Mouse (Mus musculus) cerebellum, adult 18-20 months (tissue): ENCODE measurements around the gene Ttn.

Experiments used
- DNase-seq, 2 experiments: peaks; one replicate each; pipeline ENCODE4 v3.0.0; 2021

The Ttn gene

DNA sequence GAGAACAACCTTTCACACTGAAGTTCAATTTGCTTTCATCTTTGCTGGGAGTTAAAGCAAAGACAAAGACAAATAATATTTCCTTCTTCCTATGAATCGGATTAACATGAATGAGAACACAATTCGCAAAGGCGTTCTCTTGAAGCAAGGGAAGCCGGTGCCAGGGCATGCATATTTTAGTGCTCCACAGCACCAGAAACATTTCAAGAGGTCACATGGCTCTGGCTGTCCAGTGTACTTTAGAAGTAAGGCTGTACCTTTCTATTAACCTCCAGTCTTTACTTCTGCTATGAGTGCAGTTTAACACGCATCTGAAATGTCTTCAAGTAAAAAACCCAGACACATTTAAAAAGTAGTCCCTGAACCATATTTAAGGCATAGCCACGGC lies 20.3 kb downstream of the Ttn start:
- no peak for DNase-seq

DNA sequence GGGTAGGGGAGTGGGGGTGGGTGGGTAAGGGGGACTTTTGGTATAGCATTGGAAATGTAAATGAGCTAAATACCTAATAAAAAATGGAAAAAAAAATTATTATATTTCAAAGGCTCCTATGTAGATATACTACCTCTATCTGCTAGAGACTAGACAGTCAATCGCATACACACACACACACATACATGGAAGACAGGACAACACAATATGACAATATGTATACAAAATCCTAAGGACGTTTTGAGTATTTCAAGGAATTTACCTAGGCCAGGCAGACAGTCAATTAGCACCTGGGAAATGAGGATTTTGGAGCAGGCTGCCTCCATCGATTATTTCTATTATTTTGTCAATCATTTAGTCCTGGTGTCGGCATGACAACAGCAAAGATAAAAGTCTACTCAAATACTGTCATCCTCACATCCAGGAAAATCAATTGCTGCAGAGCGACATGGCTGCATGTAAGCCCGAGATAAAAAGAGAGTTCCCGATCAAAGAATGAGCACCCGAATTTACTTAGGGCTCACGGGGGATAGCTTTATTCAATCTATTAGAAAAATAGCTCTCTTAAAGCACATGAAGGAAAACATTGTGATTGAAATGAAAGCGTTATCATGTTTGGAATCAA lies 20.8 kb downstream of the Ttn start:
- DNase-seq, result no peak

DNA sequence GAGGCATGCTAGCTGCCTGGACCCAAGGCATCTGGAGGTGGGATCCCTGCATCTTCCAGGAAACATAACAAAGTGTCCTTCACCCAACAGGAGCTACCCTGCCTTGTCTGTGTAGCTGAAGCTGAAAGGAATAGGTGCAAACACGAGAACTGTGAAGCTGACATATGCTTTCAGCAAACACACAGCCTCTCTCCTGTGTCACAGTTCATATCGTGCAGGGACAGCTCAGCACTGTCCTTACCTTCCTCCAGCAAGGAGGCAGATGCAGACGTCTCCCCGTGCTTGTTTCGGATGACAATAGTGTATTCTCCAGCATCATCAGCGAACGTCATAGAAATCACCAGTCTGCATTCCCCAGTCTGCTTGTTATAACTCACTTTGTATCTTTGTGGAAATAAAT lies 32.6 kb downstream of the Ttn start:
- DNase-seq, result no peak

DNA sequence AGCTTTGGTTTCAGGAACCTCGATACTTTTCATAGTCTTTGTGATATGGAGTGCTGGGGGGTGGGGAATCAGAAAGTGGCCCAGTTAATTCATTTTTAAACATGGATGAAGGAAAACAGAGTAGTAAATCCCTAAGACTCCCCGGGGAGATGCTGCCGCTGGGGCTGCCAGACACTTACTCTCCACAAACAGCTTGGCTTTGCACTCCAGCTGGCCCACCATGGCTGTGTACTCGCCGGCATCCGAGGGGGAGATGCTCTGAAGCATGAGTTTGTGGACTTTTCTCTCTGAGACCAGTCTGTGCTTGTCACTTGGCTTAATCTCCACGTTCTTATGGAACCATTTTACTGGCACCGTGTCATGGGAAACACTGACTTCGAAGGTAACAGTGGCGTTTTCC lies 43.8 kb downstream of the Ttn start:
- no peak for DNase-seq

DNA sequence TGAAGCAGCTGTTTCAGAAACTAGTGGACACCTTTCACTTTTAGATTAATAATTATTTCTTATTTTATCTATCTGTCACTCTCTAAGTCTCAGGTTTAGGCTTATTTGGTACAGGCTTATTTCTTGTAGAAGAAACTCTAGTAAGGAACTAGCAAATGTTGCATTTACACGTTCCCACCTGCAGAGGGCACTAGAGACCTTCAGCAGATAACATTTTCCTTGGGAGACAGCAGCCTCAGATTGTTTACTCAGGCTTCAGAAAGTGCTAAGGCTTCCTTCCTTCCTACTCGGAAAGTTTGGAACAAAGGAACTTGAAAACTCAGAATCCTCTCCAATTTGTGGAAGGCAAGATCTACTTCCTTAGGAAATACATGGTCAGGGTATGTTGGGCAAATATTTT lies 52.6 kb downstream of the Ttn start:
- DNase-seq, result peak; percentile 75

DNA sequence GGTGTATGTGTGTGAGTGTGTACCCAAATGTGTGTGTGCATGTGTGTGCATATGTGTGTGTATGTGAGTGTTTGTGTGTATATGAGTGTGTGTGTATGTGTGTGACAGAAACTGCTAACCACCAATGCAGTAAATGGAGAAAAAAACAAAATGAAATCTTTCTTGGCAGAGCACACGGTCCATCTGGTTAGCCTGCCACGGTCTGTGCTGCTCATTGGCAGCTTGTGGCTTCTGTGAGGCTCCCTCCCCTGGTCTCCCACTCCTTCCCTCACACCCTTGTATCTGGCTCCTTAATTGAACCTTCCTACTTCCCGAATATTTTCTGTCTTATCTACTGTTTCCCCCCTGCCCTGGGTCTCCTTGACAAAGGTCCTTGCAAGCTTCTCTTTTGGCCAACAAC lies 53.5 kb downstream of the Ttn start:
- peak; percentile 63 to 64 for DNase-seq

DNA sequence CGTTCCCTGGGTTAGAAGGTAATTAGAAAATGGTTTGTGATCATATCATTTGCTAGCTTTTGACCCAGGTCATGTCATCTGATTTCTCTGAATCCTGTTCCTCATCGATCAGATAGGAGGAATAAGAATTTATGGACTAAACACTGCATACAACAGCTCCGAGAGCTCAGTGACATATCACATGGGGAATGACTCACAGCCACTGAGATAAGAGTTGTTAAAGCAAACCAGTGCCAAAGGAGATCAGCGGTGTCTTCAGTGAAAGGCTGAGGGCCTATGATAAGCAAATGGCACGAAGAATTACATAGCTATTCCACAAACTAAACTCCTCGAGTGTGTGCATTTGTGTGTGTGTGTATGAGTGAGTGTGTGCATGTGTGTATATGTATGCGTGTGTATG lies 54.0 kb downstream of the Ttn start:
- DNase-seq, result no peak

DNA sequence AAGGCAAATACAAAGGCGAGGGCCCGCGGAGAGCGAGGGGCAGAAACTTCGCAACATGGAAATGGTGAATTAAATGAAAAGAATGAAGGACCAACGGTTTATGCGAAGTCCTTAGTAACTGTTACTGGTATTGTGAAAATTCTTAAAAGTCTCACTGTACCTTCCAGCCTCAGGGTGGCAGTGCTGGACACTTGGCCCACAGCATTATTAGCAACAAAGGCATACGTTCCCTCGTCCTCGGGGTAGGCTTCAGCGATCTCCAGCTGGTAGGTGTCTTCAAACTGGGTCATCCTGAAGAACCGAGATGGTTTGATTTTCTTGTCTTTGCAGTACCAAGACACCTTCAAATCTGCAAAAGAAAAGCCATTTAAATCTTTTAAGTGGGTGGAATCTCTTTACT lies 55.4 kb downstream of the Ttn start:
- DNase-seq, result peak; percentile 35 to 38

DNA sequence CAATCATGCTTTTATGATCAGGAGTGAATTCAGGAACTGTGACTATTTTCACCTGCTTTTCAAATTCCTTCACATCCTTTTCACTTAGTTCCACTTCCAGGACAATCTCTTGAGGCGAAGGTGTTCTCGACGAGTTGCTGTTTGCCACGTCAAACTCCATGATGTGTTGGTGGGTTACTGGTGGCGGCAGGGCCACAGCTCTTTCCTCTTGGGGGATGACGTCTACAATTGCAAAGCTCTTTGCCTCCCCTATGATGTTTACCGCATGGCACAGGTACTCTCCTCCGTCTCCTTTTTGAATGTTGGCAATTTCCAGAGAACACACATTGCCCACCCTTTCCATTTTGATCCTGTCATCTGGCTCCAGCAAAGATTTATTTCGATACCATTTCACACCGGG lies 67.4 kb downstream of the Ttn start:
- DNase-seq, result no peak

DNA sequence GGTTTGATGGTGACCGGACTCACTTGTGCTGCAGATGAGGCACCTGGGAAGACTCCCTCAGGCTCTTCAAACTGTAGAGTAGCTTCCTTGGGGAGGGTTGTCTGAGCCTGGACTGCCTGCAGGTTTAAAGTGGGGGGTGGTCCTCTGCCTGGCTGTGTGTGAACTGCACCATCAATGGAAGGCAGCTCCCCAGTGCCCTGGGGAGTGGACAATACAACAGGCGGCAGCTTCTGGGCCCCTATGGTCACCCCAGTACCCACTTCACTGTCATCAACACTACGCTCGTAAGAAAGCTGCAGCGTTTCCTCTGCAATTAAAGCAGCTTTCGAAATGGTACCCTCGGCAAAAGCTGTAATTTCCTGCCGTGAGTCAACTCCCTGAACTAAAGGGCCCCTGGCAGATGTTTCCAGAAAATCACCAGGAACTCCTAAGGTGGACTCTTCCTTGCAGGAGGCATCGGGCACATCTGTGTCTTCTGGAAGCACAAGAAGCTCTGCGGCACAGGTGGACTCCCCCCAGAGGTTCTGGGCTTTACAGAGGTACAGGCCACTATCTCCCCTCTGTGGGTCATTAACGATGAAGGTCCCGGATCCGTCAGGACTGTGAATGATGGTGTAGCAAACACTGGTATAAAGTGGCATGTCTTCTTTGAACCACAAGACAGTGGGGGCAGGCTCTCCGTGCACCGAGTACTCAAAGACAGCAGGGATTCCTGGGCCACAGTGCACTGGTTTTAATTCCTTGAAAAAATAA lies 73.5 kb downstream of the Ttn start:
- no peak for DNase-seq

DNA sequence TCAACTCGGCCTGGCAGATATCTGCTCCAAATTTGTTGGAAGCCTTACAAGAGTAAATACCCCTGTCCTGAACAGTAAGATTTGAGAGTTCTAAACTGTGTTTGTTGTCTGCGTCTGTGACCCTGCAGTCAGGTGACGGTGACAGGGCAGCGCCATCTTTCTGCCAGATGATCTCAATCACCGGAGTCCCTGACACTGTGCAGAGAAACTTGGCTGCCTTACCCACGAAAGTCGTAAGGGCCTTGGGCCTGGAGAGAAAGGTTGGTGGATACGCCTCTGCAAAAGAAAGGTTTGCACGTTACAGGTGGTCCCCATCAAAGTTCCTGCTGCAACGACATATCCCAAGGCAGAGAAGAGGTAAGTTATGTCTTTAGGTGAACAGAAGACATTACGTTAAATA lies 79.0 kb downstream of the Ttn start:
- no peak for DNase-seq

DNA sequence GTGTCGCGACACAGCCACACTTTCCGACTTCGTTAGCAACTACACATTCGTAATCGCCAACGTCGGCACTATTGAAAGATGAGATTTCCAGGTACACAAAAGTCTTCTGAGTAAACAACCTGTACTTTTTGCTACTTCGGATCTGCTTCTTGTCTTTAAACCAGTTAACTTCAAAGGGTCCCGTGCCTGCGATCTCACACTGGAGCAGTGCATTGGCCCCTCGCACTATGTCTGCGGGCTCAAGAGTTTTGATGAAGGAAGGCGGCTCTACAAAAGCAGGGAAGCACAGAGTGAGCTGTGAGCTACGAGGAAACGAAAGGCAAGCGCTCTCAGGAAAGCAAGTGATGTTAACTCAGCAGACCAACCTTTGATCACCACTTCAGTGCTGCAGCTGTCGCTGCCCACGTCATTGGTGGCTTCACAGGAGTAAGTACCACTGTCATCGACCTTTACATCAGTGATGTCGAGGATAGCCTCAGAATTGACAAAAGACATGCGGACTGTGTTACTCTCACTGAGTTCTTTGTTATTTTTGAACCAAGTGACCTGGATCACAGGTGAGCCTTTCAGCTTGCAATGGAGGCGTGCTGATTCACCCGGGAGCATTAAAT lies 80.8 kb downstream of the Ttn start:
- no peak for DNase-seq

DNA sequence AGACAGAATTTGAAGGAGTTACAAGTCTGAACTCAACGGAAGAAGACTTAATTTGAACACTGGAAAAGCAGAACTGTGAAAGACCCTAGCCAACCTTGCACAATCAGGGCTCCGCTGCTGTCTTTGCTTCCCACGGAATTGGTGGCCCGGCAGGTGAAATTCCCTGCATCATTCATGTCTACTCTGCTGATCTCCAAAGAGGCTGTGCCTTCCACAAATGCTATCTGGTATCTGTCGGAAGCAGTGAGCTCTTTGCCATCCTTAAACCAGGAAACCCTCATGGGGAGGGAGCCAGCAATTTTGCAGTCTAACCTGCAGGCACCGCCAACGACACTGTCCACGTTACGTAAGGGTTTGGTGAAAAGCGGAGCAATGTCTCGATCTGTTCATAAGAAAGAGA lies 82.5 kb downstream of the Ttn start:
- no peak for DNase-seq

DNA sequence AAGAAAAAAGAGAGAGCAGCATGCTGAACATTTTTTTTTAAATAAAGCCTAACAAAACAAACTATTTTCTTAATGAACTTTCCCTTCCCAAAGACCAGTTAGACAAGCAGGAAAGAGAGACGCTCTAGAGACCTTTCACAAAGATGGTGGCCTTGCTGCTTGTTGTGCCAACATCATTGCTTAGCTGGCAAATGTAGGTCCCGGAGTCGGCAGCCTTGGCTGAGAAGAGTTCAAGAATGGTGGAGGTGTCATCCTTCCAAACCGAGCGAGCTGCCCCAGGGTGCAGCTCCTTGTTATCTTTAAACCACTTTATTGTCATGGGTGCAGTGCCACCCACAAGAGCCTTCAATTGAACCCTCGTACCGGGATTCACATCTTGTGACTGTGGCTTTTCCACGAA lies 85.4 kb downstream of the Ttn start:
- no peak for DNase-seq

DNA sequence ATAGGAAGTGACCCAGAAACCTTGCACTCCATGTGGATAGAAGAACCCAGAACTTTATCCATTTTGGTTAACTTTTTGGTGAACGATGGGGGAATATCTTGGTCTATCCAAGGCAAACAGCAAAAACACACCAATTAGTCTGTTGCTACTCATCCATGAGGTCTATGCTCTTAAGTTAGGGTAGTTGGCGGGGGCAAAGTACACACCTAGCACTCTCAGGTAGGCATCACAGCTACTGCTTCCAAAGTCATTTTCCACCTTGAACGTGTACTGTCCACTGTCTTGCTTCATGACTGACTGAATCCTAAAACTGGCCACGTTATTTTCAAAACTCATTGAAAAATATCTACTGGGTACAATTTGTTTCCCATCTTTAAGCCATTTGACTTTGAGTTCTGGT lies 87.0 kb downstream of the Ttn start:
- no peak for DNase-seq

DNA sequence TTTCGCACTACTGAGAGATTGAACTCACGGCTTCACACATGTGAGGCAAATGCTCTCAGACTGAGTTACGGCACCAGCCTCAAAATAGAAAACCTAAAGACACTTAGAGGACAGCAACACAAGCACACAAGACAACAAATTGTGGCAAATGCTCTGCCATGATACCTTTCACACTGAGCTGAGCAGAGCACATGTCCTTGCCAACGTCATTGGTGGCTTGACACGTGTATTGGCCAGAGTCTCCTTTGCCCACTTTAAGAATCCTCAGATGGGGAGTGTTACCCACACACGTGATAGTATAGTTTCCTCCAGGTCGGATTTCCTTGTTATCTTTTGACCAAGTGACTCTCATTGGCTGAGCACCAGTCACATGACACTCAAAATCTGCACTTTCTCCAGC lies 93.6 kb downstream of the Ttn start:
- no peak for DNase-seq

DNA sequence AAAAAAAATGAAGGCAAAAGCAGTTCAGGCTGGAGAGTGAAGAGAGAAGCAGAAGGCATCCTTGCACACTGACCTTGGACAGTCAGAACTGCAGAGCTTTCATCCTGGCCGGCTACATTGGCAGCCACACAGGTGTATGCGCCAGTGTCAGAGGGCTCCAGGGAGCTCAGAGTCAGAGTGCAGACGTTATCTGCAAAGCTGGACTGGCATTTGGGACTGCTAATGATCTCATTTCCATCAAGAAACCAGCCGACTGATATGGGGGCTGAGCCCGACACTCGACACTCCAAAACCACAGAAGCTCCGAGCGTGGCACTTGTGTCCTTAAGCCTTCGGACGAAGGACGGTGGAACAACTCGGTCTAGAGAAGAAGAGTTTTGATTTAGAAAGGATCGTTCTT lies 96.5 kb downstream of the Ttn start:
- no peak for DNase-seq

DNA sequence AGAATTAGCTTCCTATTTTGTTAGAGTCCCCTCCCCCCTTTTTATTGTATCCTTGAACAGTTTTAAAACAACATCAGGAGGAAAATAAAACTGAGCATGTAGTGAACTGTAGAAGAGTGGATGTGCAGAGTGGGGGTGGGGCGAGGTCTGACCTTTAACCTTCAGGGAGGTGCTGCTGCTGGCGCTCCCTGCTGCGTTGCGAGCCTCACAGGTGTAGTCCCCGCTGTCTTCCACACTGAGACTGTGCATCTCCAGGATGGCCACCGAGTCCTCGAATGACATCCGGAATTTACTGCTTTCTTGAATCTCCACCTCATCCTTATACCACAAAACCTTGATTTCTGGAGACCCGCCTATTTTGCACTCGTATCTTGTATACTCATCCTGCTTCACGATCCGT lies 100.9 kb downstream of the Ttn start:
- no peak for DNase-seq

DNA sequence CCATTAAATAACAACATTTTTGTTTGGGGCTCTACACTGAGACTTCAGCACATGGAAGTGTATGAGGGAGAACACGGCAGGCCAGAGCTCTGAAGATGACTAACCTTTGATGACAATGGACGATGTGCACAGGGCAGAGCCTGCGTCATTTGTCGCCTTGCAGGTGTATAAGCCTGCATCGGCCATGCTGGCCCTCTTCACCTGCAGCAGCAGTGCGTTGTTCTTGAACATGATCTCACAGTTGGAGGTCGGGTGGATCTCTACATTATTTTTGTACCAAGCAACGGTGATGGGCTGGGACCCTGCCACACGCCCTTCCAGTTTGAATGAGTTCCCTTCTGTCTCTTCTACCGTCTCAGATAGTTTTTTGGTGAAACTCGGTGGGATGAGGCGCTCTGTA lies 106.8 kb downstream of the Ttn start:
- no peak for DNase-seq

DNA sequence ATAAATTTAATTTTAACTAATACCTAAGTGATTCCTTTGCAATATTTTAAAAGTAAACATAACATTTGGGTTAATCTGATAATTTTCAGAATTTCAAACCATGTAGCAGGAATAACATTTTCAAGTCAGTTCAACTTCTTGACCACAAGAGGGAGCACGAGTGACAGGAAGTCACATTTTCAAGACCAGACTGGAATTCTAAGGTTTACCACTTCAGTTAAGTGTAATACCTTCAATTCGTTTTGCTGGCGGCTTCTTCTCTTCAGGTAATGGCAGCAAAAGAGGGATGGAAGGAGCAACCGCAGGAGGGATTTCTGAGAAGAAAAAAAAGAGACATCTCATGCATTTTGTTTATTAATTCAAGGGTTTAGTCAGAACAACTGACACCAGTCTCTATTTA lies 115.4 kb downstream of the Ttn start:
- peak; percentile 5 to 12 for DNase-seq

DNA sequence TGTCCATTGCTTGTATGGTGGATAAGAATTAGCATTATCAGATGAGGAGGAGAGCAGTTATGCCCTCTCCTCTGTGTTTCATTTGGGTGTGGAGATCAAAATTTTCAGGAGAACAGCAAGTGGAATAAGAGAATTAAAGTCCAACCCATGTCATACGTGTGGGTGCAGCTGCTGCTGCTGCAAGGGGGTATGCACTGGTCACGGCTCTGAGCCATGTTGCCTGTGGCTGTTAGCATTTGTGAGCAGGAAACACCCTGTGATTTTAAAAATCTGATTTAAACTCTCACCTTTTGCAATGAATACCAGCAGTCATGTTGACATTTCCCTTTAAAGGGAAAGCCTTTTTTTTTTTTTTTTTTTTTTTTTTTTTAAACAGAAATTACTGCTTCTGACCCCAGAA lies 116.8 kb downstream of the Ttn start:
- no peak for DNase-seq

DNA sequence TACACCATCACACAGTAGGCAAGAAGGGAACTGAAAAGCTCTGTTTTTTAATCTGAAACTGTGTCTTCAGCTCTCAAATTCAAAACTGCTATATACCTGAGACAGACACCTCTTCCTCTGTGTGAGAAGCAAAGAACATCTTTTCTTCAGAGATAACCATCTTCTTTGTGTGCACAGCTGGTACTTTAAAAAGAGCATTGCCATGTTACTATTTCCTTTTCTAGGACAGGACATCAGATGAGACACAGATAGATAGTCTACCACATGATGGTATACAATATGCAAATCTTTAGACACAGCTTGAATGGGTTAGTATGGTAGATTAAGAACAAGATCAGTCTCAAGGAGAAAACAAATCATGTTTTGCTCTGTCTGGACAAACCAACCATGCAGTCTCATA lies 121.0 kb downstream of the Ttn start:
- no peak for DNase-seq

DNA sequence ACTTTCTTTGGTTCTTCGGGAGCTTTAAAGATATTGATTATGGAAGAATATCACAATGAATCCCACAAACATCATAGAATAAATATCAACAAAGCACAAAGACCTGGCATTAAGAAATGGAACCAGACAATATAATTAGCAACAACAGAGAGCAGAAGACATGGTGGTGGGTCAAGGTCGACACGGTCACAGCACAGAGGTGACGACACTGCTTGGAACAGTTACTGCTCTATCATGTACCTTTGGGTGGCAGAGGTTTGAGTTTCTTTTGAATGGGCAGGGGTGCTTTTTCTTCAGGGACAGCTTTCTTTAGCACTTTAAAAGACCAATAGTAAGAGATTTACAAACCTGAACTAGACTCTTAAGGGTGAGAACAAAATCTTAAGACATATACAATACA lies 132.3 kb downstream of the Ttn start:
- no peak for DNase-seq

DNA sequence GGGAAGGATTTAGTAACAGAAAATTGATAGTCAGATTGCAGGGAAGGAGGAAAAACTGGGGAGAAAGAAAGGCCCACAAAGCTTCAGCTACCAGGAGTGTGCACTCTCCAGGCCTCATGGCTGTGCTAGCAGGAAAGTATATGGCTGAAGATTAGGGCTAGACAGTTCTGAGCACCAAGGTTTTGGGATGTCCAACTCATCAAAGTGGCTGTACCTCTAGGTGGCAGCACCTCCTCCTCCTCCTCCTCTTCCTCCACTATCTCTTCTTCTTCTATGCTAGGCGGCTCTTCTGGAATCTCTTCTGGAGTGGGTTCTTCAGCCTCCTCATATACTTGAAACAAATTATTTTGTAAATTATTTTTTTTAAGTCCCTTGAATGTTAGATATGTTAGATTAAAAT lies 139.2 kb downstream of the Ttn start:
- peak in 1 of 2 experiments; percentile 1 for DNase-seq

DNA sequence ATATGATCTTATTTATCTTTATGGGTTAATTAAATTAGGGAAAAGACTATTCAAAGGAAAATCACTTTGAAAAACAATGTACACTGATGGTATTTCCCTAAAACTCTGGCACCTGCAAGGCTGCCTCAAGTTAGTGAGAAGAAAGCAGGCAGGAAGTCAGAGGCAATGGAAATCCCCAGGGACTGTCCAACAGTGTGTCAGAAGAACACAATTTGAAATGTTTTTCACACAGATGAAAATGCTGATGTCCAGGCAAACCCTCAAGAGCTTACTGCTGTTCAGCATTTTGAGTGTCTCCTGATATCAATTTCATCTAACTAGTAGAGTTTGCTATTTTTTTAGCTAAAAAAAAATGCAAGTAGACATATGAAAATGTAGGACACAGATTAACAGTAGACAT lies 161.9 kb downstream of the Ttn start:
- DNase-seq, result no peak
